Mouse (Mus musculus) thymus, postnatal 14 days (tissue): ENCODE measurements around the gene Exoc3l4.

Source experiments
- DNase-seq: peaks from one replicate; pipeline ENCODE4 v3.0.0; 2021

Gene Exoc3l4

DNA sequence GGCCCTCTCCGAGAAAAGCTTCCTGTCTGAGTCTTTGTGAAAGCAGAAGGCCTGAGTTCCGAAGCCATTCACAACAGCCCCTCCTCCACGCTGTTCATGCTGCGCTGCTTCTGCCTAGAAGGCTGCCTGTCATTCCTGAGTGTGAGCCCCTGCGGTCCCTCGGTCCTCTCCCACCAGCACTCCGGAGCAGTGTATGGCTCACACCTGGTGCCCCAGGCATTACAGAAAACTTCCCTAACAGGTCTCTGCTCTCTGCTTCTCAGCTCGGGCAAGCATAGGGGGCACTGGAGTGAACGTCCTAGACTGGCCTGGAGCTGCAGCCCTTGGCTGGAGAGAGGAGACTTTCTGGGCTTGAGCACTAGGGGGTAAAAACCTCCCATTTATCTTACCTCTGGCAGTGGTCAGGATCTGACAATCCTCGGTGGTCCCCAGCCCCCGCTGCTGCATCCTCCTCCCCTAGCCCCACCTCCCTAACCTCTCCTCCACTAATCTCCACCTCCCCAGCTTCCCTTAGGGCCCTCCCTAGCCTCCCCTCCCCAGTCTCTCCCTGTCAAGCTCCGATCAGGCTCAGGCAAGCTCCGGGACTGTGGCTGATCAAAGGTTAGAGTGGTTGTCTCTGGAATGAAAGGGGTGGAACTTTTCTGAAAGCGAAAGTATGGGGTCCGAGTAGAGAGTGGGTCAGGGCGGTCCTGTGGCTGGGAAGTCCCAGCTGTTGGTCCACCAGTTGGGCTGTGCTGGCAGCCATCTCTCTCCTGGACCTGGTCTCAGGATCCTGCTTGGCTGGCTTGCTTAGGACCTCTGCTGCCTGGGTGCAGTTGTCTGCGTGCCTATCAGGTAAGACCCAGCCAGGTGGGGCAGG is at the start of gene Exoc3l4:
Exoc3l4 (plus strand) TSS at position 97 of the 859 bp plus-strand sequence.
- DNase-seq: no peak

DNA sequence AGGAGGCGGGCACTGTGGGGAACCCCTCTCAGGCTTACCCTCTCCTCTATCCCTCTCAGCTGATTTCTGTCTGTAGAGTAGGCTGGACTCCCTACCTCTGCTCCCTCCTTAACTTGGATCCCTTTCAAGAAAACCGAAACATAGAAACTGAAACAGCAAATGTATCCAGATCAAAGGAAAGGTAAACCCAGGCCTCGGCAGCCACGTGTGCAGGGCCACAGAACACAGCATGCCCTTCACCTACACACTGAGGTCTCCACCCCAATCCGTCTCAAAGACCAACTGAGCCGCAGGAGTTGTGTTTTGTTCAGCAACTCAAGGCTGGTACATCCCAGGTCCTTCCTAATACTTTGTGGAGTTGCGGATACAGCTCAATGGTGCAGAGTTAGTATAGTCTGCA is 49.8 kb upstream of the Exoc3l4 start:
- no peak for DNase-seq

DNA sequence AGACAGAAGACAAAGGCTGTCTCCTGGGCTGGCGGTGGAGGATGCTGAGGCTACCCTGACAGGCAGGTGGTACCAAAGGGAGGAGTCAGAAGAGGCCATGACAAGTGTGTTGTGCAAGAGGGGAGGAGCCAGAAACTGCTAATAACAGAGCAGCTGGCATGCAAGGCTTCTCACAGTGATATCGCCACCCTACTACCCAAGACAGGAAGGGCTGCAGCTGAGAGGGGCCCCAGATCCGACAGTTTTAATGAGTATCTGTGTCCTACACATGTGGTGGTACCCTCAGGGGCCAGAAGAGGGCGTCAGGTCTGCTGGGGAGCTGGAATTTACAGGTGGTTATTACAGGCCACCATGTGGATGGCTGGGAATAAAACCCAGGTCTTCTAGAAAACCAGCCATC is 46.6 kb upstream of the Exoc3l4 start:
- DNase-seq: no peak

DNA sequence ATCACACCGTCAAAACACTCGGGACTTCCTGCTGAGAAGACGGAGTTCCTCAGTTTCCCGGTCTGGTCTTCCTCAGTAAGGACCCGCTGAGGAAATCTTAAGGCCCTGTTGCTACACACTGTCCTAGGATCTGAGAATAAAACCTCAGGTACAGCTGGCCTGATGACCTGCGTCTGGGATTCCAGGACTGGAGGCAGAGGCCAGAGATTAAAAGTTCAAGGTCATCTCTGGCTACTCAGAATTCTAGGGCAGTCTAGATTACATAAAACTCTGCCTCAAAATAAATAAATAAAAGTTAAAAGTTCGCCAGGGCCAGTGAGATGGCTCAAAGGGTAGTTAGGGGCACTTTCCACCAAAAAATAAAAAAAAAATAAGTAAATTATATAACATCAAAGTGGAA is 44.9 kb upstream of the Exoc3l4 start:
- DNase-seq: no peak

DNA sequence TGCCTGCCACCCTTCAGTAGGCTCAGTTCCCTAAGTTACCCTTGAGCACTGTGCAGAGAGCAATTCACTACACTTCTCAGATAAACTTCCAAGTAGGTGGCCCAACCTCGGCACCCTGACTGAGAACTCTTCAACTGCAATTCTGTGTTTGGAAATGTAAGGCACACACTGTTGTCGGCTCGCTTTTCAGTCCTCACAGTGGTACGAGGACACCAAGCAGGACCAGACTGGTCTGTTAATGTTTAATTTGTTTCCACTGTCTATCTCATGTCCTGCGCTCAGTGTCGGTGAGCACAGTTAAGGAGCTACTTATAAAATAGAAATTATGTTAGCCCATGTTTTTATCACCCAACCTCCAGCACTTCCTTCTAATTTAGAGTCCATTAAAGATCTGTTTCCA is 43.4 kb upstream of the Exoc3l4 start:
- DNase-seq: no peak

DNA sequence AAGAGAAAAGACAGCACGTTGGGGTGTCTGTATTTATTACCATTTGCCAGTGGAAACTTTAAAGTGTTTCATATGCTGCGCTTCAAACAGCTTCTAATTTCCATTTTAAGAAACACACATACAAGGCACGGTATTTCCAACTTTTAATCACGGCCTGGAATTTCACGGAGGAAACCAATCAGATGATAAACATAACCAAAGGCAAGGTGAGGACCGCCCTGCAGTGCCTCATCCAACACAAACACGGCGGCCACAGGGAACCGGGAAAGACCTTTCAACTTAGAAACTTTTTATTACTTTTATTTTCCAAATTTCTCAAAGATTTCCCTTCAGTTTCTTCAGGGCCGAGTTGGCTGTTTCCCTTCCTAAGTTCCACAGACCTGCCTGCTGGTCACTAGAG is 42.1 kb upstream of the Exoc3l4 start:
- no peak for DNase-seq

DNA sequence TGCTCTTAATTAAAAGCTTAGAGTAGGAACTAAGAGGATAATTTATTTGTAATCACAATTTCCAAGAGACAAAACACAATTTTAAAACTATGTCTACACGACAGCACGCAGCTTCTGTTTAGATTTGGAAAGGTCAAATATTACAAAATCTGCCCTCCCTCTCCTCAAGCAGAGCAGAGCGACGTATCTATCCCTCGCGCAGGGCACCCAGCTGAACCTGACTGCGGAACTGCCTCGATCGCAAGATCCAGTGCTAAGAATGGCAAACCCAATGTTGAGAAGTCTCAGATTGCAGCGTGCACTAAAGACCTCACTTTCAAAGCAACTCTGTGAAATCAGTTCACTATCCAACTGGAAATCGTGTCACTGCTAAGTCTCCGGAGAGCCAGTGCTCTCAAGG is 41.3 kb upstream of the Exoc3l4 start:
- no peak for DNase-seq

DNA sequence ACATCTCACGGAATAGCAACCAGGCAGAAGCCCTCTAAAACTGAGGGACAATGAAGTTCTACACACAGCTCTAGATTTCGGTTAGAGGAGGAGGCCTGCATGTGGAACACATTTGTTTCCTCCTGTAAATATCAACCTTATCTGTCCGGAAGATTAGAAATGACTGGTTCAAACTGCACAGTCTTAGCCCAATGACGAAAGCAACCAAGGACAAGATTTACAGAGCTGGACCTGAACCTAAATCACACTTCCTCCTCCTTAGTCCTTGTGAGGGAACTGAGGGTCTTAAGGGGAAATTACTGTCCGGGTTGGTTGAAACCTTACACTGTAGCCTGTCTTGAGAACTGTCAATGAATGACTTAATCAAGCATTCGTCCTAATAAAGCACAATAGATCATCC is 40.8 kb upstream of the Exoc3l4 start:
- no peak for DNase-seq

DNA sequence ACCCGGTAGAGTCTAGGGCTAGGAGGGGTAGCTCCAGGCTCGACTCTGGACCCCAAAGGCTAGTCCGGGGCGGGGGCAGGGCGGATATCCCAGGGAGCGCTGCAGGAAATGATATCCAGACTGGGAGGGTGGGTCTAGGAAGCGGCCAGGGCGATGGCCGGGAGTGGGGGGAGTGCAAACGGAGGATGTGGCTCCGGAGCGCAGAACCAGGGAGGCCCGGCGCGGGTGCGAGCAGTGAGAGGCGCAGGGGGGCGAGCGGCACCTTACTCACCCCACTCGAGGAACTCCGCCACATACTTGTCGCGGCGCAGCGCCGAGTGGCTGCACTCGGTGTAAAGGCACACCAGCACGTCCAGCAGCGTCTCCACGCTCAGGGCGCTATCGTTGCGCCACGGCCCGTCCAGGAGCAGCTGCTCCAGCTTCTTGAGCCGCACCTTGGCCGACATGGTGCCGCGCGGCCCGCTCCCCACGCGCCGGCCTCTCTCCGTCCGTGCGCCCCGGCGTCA is 39.9 kb upstream of the Exoc3l4 start:
- DNase-seq: no peak

DNA sequence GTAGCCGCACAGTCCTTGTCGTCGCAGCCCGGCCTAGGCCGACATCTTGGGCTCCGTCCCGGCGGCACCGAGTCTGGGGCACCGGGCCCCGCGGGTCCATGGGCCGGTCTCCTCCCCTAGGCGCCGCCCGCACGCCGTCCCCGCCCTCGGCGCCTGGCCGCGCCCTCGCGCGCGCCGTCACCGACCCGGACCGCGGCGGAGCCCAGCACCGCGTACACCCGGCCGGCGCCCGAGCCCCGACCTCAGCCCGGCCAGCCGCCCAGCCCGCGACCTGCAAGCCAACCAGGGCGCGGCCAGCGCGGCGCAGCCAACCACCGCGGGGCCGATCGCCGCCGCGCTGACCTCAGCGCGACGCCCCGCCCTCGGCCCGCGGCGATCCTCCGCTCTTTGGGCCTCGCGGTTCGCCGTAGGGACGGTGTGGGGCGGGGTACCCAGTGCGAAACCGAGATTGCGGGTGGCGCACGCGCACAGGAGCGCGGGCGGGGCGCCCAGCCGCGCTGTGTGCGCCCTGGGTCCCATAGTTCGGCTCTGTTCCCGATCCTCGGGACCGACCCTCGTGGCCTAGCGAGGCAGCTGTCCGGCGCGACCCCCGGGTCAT is 39.3 kb upstream of the Exoc3l4 start, which contains the start of gene Cdc42bpb:
Cdc42bpb (minus strand) TSS at position 343 of the 598 bp plus-strand sequence.
- peak; percentile 21 for DNase-seq

DNA sequence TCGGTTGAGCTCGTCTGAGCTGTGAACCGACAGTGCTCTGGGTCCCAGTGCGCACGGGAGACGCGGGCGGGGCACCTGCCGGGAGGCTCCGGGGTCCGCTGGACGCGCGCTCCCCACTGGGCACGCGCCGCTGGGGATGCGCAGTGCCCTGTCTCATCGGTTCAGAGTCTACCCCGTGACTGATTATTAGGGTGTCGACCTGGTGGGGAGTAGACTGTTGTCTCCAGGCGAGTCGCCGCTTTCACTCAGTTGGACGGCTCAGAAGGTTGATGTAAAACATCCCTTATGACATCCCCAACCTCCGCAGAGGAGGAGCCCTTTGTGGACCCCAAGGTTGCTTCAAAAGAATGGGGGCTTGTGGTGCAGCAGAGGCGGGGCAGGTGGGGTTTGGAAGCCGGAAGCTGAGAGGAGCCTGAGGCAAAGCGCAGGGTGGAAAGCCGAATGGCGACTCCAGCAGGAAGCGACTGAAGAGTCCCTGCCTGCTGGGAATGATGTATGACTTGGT is 38.8 kb upstream of the Exoc3l4 start:
- DNase-seq: no peak

DNA sequence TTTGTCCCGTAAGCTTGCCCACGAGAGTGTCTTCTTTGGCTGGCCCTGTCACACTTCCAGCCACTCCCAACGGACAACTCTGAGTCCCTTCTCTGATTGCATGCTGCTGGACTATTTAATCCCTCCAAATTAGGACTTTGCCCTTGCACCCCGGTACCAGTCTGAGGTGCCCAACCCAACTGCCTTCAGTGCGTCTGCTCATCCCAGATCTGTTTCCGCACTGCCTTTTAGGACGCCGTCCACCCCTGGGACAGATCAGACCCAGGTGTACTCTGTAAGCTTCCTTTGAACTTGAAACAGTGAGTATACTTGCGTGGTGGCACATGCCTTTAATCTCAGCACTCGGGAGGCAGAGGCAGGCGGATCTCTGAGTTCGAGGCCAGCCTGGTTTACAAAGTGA is 38.0 kb upstream of the Exoc3l4 start:
- DNase-seq: no peak

DNA sequence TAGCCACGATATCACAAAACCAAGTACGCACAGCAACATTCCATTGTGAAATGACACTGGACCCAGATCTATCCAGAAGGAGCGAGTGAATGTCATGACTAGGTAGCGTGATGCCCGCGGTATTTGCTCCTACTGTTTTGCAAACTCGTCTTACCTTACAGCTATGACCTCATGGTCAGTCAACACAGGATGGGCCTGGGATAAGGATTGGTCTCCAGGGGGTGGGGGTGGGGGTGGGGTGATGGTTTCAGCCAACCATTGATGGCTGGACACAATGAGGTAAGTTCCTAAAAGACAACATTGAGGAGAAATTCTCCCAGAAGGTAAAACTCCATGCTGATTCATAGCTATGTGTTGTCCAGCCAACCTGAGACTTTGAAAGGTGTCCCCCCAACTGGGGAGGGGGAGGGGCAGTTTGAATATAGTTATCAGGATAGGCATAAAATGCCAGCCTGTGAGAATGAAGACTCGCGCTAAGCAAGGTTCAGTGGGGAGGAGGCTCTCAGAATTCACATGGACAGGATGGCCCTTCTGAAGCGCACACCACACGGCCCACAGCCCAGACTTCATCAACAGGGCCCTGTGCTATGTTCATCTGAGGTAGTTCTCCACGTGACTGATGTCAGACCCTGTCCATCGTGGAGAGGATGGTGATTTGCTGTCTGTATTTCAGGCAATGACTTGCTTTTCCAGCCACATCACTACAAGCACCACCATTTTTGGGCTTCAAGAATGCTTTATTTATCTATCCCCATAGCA is 30.8 kb upstream of the Exoc3l4 start:
- no peak for DNase-seq

DNA sequence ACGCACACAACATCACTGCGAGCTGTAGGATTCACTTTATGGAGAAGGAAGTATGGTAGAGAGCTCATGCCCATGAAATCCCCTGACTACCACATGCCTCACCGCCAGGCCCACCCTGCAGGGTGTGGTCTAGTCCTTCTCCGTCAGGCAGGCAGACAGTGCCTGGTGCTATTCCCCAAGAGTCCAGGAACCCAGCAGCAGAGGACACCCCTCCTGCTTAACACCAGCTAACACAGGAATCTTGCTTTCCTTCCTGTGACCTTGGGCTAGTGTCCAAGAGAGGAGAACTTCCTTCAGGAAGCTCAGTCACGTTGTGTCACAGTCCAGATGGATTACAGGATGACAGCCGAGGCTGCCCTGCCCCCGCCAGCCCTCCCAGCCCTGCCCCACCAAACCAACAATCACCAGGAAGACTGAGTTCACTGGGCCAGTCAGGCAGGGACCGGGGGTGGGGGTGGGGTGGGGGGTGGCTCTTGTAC is 30.1 kb upstream of the Exoc3l4 start:
- no peak for DNase-seq

DNA sequence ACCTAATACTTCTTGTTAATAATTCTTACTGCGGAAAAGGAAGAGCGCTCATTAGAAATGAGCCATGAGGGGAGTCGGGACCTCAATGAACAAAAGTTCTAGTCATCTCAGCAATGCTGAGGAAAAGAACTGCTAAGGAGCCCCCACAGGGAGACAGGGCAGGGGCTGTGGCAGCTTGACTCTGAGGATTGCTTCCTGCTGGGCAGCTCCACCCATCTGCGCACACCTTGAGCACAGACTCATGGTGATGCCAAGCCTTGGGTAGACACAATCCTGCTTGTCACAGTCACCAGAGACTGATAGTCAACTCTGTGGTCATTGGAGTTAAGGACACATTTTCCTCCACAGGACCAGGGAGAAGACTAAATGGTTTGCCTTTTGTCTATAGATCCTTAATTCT is 29.7 kb upstream of the Exoc3l4 start:
- no peak for DNase-seq

DNA sequence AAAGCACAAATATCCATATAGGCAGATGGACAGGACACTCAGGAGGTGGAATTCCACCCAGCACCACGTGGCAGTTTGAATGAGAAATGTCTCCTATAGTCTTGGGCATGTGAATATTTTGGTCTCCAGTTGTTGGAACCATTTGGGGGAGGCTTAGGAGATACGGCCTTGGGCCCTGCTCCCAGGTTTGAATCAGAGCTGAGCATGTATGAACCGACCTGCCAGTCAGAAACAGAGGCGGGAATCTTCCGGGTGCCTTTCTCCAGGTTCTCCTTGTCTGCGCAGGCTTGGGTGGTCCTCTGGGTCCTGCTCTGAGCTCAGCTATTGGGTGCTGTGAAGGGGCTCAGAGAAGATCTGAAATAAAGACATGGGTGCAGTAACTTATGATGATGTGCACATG is 22.8 kb upstream of the Exoc3l4 start:
- no peak for DNase-seq

DNA sequence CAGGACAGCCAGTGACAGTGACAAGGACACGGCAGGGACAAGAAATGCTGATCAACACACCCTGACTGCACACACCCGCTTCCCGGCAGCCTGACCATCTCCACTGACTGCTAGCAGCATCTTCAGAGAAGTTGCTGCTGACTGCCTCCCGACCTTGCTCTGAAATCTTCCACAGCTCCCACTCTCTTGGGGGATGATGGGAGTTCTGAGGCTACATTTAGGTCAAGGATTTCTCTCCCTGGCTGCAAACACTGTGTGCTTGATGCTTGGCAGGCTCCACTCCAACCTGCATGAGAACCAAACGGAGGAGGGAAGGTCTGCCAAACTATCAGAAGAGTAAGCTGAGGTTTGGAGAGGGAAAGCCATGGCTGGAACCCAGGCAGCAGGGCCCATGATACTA is 19.8 kb upstream of the Exoc3l4 start:
- DNase-seq: no peak

DNA sequence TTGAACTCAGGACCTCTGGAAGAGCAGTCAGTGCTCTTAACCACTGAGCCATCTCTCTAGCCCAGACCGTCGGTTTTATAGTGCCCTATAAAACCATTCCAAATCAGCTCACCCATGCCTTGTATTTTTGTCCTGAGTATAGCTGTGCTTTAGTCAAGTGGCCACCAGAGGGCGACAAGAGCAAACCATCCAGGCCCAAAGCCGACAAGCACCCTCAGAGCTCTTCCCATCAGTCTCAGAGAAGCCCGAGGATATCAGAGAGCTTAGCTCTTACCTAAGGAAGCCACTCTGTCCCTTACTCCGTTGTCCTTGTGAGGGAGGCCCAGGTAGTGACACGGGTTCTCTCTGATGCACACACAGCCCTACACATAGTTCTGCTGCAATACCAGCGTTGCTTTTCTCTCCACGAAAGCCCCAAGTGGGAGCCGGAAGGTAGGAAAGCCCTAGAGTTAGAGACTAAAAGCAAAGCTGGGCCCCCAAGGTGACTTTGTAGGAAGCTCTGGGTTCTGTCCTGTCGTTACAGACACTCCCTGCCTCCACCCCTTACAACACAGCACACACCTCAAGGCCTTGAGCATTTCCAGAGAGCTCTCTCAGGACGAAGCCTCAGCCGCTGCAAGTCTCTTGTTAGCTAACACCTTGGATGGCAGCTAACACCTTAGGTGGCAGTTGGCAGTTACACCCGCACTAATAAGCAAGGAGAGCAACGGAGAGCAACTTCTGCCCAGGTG is 15.2 kb upstream of the Exoc3l4 start:
- peak; percentile 61 for DNase-seq

DNA sequence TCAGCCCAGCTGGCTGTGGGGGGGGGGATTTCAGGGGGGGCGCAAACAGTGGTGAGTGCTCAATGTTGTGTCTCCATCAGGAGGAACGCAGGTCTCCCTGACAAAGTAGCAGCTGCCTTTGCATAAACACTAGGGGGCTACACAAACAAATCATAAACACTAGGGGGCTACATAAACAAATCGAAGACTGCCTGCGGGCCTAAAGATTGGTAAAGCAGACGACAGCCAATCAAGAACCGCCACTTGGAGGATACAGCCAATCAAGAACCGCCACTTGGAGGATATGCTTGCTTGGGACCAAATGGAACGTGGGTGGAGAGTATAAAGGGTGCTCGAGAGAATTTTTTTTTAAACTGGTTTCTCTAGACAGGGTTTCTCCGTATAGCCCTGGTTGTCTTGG is 11.9 kb upstream of the Exoc3l4 start:
- no peak for DNase-seq

DNA sequence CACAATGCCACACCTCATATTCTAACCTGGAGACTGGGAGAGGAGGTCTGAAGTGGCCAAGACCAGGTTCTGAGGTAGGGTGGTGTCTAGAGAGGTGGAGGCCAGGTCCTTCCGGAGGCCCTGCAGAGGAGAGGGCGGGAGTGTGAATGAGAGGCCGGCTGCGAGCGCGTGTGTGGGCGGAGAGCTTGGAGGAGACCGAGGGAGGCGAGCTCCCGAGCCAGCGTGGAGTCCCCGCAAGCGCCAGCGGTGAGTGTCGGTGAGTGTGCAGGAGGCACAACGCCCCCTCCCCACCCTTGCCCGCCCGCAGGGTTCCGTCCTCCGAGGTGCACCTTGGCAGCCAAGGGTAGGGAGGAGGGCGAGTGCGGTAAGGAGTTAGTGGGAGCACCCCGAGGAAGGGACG is 10.2 kb upstream of the Exoc3l4 start, which contains the start of gene Lbhd2:
Lbhd2 (plus strand) TSS at position 188 of the 400 bp plus-strand sequence.
- DNase-seq: no peak

DNA sequence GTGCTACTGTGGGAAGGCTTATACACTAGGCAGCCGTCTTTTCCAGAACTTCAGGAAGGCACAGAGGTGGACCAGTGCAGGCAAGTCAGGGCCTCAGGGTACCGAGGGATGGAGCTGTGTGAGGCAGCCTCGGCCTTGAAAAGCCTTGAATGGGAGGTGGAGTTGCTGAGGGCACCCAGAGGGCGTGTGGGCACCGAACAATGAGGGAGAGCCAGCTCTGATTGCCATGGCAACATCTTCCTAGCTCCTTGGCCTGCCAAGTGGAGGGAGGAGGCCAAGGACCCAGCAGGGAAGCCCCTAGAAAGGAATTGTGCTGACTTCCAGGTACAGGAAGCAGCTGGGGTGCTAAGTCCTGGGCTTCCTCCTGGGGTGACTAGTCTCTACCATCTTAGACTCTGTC is 7.2 kb upstream of the Exoc3l4 start:
- no peak for DNase-seq

DNA sequence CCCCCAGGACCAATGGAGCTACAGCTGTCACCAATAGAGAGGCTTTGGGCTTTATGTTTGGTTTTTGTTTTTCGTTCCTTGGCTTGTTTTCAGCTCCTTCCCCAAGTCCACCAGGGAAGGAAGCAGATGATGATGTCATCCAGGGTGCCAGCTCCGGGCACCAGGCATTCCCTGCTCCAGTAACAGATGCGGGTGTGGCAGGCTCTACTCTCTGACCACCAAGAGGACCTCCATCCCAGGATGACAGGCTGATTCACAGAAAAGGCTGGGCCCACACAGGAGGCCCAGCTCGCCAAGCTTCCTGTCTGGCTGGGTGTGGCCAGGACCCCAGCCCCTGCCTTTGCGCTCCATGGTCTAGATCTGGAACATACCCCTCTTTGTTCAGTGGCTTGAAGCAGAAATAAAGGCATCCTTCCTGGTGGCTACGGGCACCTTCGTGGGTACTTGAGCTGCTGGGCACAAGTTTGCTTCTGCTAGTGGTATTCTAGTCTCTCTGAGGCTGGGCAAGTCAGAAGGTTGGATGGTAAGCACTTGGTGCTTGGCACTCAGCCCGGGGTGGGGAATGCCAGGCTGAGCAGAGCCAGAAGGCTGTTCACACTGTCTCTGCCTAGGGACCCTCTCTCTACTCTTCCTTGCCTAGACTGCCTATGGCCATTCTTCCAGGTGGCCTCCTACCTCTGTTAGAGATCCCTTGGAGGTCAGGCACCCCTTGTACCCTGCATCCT is 5.0 kb upstream of the Exoc3l4 start:
- no peak for DNase-seq
